31 mouse cellular contexts compared by ENCODE assay signal in the genomic region with DNA sequence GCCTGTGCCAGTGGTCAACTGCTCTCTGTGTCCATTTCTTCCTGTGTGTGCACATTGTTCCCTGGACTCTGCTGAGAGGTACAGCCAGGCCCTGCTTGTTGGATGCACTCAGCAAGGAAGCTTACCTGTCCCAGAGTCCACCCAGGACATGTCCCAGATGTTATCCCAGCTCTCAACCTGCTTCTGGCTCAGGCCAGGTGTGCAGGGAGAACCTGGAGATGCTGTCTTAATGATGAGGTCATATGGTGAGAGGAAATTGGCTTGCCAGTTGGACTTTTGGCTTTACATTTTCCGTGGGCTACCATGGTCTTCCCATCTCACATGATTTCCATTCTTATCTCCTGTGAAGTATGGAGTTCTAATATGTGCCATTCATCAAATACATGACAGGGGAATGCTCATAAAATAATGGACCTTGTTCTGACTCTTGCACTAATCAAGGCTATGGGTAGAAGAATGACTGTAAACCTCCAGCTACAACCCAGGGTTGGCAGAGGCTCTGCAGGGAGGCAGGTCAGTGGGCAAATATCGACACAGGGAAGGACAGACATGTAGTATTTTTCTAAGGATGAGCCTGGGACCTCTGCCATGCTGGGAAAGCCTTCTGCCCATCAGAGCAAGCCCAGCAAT.
"Had no signal": no experiment of that assay in that cellular context is flagged by ENCODE, and none has a peak within 500 bp of the region (broad histone marks: within the 10 kb centered on the region; RNA-seq: fewer than 3 reads in every experiment).

No protein-coding gene starts in this region.

- H3K9ac ChIP-seq: limb, embryonic 12.5 days; limb, embryonic 13.5 days; limb, embryonic 15.5 days; liver, embryonic 12.5 days; liver, embryonic 13.5 days; liver, embryonic 14.5 days; liver, embryonic 15.5 days; liver, postnatal 0 days; lung, embryonic 14.5 days; lung, embryonic 15.5 days; midbrain, embryonic 12.5 days; midbrain, embryonic 13.5 days; midbrain, embryonic 15.5 days; neural tube, embryonic 12.5 days had no signal

- H3K4me2 ChIP-seq: limb, embryonic 12.5 days; limb, embryonic 13.5 days; limb, embryonic 15.5 days; liver, embryonic 11.5 days; liver, embryonic 12.5 days; liver, embryonic 13.5 days; liver, embryonic 15.5 days; lung, embryonic 14.5 days; lung, embryonic 15.5 days; midbrain, embryonic 11.5 days; midbrain, embryonic 12.5 days; midbrain, embryonic 13.5 days; midbrain, embryonic 15.5 days; neural tube, embryonic 12.5 days had no signal

- H3K36me3 ChIP-seq: limb, embryonic 10.5 days; limb, embryonic 12.5 days; limb, embryonic 13.5 days; limb, embryonic 15.5 days; liver, embryonic 12.5 days; liver, embryonic 13.5 days; liver, embryonic 15.5 days; lung, embryonic 15.5 days; midbrain, embryonic 10.5 days; midbrain, embryonic 12.5 days; midbrain, embryonic 13.5 days; midbrain, embryonic 15.5 days; neural tube, embryonic 12.5 days had no signal

- ATAC-seq: liver, embryonic 12.5 days; liver, postnatal 0 days; lung, postnatal 0 days; midbrain, embryonic 13.5 days; midbrain, embryonic 15.5 days; midbrain, embryonic 16.5 days had no signal

- H3K4me3 ChIP-seq: limb, embryonic 10.5 days; limb, embryonic 12.5 days; limb, embryonic 13.5 days; limb, embryonic 15.5 days; liver, embryonic 12.5 days; liver, embryonic 13.5 days; liver, embryonic 15.5 days; lung, embryonic 15.5 days; megakaryocyte, embryonic 14.5 days; midbrain, embryonic 10.5 days; midbrain, embryonic 12.5 days; midbrain, embryonic 13.5 days; midbrain, embryonic 15.5 days; myocyte; neural tube, embryonic 12.5 days had no signal

- H3K4me1 ChIP-seq: limb, embryonic 12.5 days; limb, embryonic 13.5 days; limb, embryonic 15.5 days; liver, embryonic 12.5 days; liver, embryonic 13.5 days; liver, embryonic 15.5 days; lung, embryonic 15.5 days; megakaryocyte, embryonic 14.5 days; midbrain, embryonic 10.5 days; midbrain, embryonic 12.5 days; midbrain, embryonic 13.5 days; midbrain, embryonic 15.5 days; neural tube, embryonic 12.5 days had no signal

- H3K27ac ChIP-seq: limb, embryonic 10.5 days; limb, embryonic 12.5 days; limb, embryonic 13.5 days; limb, embryonic 15.5 days; liver, embryonic 12.5 days; liver, embryonic 13.5 days; liver, embryonic 14.5 days; liver, embryonic 15.5 days; lung, embryonic 15.5 days; macrophage; midbrain, embryonic 10.5 days; midbrain, embryonic 12.5 days; midbrain, embryonic 13.5 days; midbrain, embryonic 15.5 days; neural tube, embryonic 12.5 days had no signal

- H3K9me3 ChIP-seq: limb, embryonic 10.5 days; limb, embryonic 12.5 days; limb, embryonic 13.5 days; limb, embryonic 15.5 days; liver, embryonic 12.5 days; liver, embryonic 13.5 days; liver, embryonic 15.5 days; lung, embryonic 15.5 days; midbrain, embryonic 10.5 days; midbrain, embryonic 12.5 days; midbrain, embryonic 13.5 days; midbrain, embryonic 15.5 days; neural tube, embryonic 12.5 days had no signal

- H3K27me3 ChIP-seq: limb, embryonic 12.5 days; limb, embryonic 15.5 days; liver, embryonic 12.5 days; liver, embryonic 13.5 days; liver, embryonic 15.5 days; lung, embryonic 15.5 days; megakaryocyte, embryonic 14.5 days; midbrain, embryonic 12.5 days; midbrain, embryonic 13.5 days; midbrain, embryonic 15.5 days; neural tube, embryonic 12.5 days had no signal

- DNase-seq: left cerebral cortex, postnatal 4 days; liver; liver, embryonic 13.5 days; liver, postnatal 0 days; lung, adult 18-20 months; lung, adult 2 months; lung, embryonic 14.5 days; lung, postnatal 10 days; lung, postnatal 14 days; lung, postnatal 36 days; midbrain, embryonic 14.5 days had no signal
